Mouse (Mus musculus) forebrain, embryonic 15.5 days (tissue): ENCODE measurements around the gene Kctd17. TPM values are rescaled to one million over a fixed set of nuclear protein-coding genes. Genes with fewer than 3 reads are reported as not detected.

Source experiments
- ATAC-seq: fragments of 200-750 bp; cut with Nextera tagmentation; replicated peaks from 2 replicates; pipeline ENCODE4 v1.8.0; 2017; ENCODE audit warnings: mild to moderate bottlenecking, moderate TSS enrichment, moderate library complexity
- H3K27ac ChIP-seq: fragments of 300-500 bp; sonication (generic); replicated peaks from 2 replicates; pipeline ENCODE4 v1.5.1; 2015; ENCODE audit warnings: mild to moderate bottlenecking, inconsistent platforms
- H3K27me3 ChIP-seq: fragments of 300-500 bp; sonication (generic); 2 replicates; pipeline ENCODE4 v1.6.1; 2015; ENCODE audit warnings: inconsistent platforms
- H3K36me3 ChIP-seq: fragments of 300-500 bp; sonication (generic); 2 replicates; pipeline ENCODE4 v1.6.1; 2015; ENCODE audit warnings: mild to moderate bottlenecking, inconsistent platforms
- H3K4me1 ChIP-seq: fragments of 300-500 bp; sonication (generic); 2 replicates; pipeline ENCODE4 v1.6.1; 2015; ENCODE audit warnings: inconsistent platforms
- H3K4me2 ChIP-seq: fragments of 300-500 bp; sonication (generic); replicated peaks from 2 replicates; pipeline ENCODE4 v1.6.1; 2015; ENCODE audit warnings: mild to moderate bottlenecking, inconsistent platforms
- H3K4me3 ChIP-seq: fragments of 300-500 bp; sonication (generic); 2 replicates; pipeline ENCODE4 v1.5.1; 2015; ENCODE audit warnings: mild to moderate bottlenecking, inconsistent platforms
- H3K9ac ChIP-seq: fragments of 300-500 bp; sonication (generic); replicated peaks from 2 replicates; pipeline ENCODE4 v1.6.1; 2015; ENCODE audit warnings: mild to moderate bottlenecking, inconsistent platforms
- H3K9me3 ChIP-seq: fragments of 300-500 bp; sonication (generic); 2 replicates; pipeline ENCODE4 v1.6.1; 2016; ENCODE audit warnings: inconsistent platforms
- WGBS: fragments of 180-500 bp; shearing (Covaris S2); methylation state at CpG from one replicate; pipeline ENCODE4 v1.1.7; 2015; ENCODE audit warnings: mixed read lengths; 5-methylcytosine and 5-hydroxymethylcytosine counted together
- polyA plus RNA-seq: library from polyadenylated mRNA; unstranded; fragments of >200 nt; fragmentation: Nextera tagmentation; extraction: Ambion mirVana; gene quantifications from 2 replicates; pipeline ENCODE4 v1.2.1, GENCODE M21; 2015

Gene Kctd17
- polyA plus RNA-seq, 1 experiment from 2014 or later, result 132 TPM

DNA sequence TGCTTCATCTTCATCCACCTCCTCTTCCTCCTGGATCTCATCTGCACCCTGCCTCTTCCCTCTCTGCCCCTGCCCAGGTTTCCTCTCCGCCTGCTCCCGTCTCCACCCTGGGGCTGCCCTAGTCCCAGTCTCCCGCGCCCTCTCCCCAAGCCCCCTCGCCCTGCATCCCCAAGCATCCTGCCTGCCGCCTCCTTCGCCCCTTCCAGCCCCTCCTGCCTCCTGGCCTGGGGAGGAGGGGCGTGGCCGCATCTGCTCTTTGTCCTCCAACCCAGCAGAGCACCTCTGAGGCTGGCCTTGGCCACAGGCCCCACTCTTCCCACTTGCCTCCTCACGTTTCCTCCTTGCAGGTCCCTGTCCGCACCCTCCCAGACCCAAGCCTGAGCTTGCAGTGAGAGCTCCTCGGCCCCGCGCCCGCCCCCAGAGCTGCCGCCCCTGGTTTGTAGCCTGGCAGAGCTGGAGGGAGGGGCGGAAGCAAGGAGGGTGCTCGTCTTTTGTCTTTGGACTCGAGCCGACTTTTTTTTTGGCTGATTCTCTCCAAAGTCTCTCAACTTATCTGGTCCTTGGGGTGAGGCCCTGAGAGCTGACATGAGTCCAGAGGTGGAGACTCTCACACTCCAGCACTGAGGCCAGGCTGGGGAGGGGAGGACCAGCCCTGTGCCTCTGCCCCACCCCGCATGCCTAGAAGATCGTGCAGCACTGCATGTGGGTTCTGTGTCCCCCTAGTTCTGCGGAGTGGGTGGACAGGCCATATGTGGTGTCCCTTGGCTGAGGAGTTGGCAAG lies 9.1 kb downstream of the Kctd17 start:
- ATAC-seq, result peak; percentile 27
- H3K4me2 ChIP-seq, result peak overlapping the region; percentile 58
- no peaks in the 10 kb centered on the region for H3K9me3 ChIP-seq
- WGBS, result 11% methylated on average over 23 of the region's 23 CpGs
- no peaks in the 10 kb centered on the region for H3K27me3 ChIP-seq
- H3K27ac ChIP-seq, result peak overlapping the region; percentile 63
- peak overlapping the region; percentile 27 for H3K4me3 ChIP-seq
- H3K9ac ChIP-seq, result peak overlapping the region; percentile 41; the same call in 1 of the 2 replicates
- peaks cover 24% of the 10 kb centered on the region for H3K4me1 ChIP-seq
- H3K36me3 ChIP-seq, result peaks cover 15% of the 10 kb centered on the region

DNA sequence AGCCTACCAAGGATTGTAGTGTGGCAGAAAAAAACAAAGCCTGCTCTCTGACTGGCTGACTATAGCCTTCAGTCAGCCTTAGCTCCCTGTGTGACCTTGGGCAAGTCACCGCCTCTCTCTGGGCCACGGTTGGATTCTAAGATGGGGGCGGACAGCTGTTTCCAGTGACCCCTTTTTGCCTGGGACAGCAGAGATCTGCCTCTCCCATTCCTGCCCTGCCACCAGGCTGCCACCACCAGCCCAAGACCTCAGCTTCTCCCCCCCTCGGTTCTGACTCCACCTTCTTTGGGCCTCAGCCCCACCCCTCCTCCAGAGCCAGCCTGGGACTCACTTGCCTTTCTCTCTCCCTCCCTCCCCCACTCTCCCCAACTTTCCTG lies 9.6 kb downstream of the Kctd17 start:
- Histone ChIP-seq H3K9me3 (no peaks in the 10 kb centered on the region), H3K27ac (no peak overlapping the region), H3K36me3 (peaks cover 15% of the 10 kb centered on the region), H3K27me3 (no peaks in the 10 kb centered on the region), H3K9ac (no peak overlapping the region), H3K4me3 (no peak overlapping the region), H3K4me1 (peaks cover 24% of the 10 kb centered on the region), H3K4me2 (no peak overlapping the region)
- no peak for ATAC-seq
- 34% methylated on average over 4 of the region's 4 CpGs for WGBS

DNA sequence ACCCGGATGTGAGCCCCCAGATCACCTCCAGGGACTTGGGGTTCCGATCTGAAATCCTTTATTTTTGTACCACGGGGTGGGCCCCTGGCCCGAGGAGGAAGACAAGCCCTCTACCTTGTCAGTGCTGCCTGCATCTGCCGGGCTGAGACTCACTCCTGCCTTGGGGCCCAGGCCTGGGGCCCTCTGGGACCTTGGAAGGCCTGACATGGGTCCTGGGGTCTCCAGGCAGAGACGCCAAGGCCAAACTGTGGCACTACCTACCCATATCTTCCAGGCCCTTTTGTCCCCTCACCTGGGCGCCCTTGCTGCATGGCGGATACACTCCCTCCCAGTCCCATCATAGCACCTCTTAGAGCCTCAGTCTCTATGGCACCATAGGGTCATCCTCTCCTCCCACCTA lies 10.1 kb downstream of the Kctd17 start:
- no peak for ATAC-seq
- no peak overlapping the region for H3K27ac ChIP-seq
- H3K9ac ChIP-seq, result no peak overlapping the region
- H3K36me3 ChIP-seq, result peaks cover 11% of the 10 kb centered on the region; the same call in 1 of the 2 replicates
- peaks cover 24% of the 10 kb centered on the region for H3K4me1 ChIP-seq
- no peaks in the 10 kb centered on the region for H3K9me3 ChIP-seq
- 55% methylated on average over 8 of the region's 8 CpGs for WGBS
- H3K4me2 ChIP-seq, result no peak overlapping the region
- no peaks in the 10 kb centered on the region for H3K27me3 ChIP-seq
- H3K4me3 ChIP-seq, result no peak overlapping the region

DNA sequence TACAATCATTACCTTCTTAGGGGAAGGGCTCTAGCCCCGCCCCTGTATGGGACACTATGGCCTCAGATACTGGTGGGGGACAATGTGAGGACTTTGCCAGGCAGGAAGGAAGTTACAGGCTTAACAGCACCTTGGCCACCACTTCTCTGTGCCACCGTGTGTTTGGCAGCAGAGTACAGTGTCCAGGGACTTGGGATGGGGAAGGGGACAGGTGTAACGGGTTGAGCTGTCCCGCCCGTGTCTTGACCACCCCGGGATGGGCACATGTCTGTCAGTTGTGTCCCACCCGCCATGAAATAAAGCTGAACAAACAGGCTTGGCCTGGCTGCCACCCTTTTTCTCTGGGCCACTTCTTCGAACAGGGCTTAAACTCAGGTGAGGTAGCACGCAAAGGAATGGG lies 10.6 kb downstream of the Kctd17 start:
- Histone ChIP-seq H3K27ac (no peak overlapping the region), H3K4me1 (peaks cover 24% of the 10 kb centered on the region), H3K9ac (no peak overlapping the region), H3K36me3 (peaks cover 7% of the 10 kb centered on the region; the same call in 1 of the 2 replicates), H3K27me3 (no peaks in the 10 kb centered on the region), H3K9me3 (no peaks in the 10 kb centered on the region), H3K4me2 (no peak overlapping the region), H3K4me3 (no peak overlapping the region)
- no peak for ATAC-seq
- 67% methylated on average over 9 of the region's 9 CpGs for WGBS

DNA sequence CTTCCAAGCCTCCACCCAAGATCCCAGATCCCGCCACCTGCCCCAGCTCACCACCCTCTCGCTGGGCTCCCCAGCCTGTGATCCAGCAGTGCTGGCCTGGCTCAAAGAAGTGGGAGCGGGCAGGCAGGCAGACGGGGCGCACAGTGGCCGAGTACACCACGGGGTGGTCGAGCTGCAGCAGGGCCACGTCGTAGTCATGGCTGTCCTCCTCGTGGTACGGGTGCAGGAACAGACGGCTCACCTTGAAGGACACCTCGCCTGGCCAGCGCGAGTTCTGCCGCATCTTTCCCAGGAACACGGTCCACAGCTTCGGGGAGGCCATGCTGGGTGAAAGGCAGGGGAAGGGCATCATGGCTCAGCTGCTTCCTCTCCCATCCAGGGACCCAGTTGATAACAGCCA lies 13.9 kb downstream of the Kctd17 start:
- Histone ChIP-seq H3K4me2 (no peak overlapping the region), H3K9ac (no peak overlapping the region), H3K4me1 (peaks cover 11% of the 10 kb centered on the region), H3K36me3 (no peaks in the 10 kb centered on the region), H3K4me3 (no peak overlapping the region), H3K9me3 (no peaks in the 10 kb centered on the region), H3K27me3 (no peaks in the 10 kb centered on the region), H3K27ac (no peak overlapping the region)
- WGBS, result 91% methylated on average over 19 of the region's 19 CpGs
- ATAC-seq, result no peak

DNA sequence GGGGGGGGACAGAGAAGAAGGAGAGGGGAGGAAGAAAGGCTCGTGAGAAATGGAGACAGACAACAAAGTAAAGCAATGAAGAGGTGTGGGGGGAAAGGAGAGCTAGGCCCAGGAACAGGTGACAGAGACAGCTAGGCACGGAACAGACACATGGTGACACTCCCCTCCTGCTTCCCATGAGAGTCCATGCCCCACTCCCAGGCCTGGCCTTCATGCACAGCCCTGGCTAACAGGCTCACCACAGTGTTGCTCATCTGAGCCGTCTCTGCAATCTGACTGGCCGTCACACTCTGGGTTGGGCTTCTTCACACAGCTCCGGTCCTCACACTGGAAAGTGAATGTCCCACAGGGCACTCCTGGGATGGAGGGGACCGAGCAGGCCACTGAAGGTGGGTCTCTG lies 15.5 kb downstream of the Kctd17 start:
- no peaks in the 10 kb centered on the region for H3K36me3 ChIP-seq
- no peak overlapping the region for H3K9ac ChIP-seq
- no peaks in the 10 kb centered on the region for H3K9me3 ChIP-seq
- H3K4me2 ChIP-seq, result no peak overlapping the region
- ATAC-seq, result no peak
- H3K4me3 ChIP-seq, result no peak overlapping the region
- no peaks in the 10 kb centered on the region for H3K27me3 ChIP-seq
- H3K27ac ChIP-seq, result no peak overlapping the region
- 63% methylated on average over 6 of the region's 6 CpGs for WGBS
- peaks cover 11% of the 10 kb centered on the region for H3K4me1 ChIP-seq

DNA sequence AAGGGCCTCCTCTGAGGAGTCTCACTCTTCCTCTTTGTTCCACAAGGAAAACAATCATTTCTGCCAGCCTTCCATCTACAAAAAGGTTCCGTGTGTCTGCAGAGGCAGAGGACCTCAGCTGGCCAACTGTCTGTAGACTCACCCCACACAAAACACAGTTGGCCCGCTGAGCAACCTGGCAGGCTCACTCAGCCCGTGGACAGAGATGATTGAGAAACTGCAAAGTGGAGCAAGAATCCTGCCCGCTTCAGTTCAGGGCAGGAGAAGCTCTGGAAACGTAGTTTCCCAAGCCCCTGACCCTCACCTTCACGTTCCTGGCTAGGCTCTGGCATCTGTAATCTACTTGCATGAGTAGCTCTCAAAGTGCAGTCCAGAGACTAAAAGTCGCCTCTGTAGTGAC lies 18.8 kb downstream of the Kctd17 start:
- ATAC-seq, result no peak
- 38% methylated on average over 7 of the region's 7 CpGs for WGBS
- H3K4me1 ChIP-seq, result peaks cover 8% of the 10 kb centered on the region

DNA sequence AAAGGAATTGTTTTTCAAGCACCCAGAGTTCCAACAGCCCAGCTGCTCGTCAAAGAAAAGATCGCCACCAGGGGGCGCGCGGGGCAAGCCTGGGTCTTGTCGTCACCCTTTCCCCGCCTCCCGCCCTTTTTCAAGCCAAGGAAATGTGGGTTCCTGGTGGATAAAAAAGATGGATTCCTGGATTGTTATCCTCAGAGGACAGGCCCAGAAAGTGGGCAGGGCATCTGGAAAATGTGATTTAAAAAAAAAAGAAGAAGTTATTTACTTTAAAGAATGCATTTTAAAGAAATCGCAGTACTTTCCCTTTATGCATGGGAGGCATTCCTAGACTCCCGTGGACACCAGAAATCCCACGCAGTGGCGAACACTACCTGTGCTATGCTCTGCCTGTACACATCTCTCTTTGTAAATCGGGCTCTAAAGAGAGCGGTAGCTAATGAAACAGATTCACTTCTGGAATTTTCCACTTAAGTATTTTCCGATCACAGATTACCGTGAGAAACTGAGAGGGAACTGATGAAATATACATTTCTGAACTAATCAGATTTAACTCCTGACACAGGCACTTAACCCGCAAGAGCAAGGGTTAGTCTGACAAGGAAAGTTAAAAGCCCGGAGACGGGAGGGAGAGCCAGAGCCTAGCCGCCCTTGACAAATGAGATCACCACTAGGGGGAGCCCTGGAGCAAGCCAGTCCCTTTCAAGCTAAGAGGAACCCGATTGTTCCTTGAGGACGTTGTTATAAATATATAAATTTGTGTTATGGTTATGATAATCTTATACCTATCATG lies 19.6 kb downstream of the Kctd17 start:
- Histone ChIP-seq H3K4me3 (peak overlapping the region; percentile 35), H3K4me2 (peak overlapping the region; percentile 54), H3K36me3 (no peaks in the 10 kb centered on the region), H3K27ac (peak overlapping the region; percentile 83), H3K4me1 (peaks cover 8% of the 10 kb centered on the region), H3K9me3 (no peaks in the 10 kb centered on the region), H3K9ac (peak overlapping the region; percentile 41), H3K27me3 (no peaks in the 10 kb centered on the region)
- ATAC-seq, result peak; percentile 28
- WGBS, result under 1% methylated on average over 22 of the region's 22 CpGs

More for the DNA sequence above, 18.8 kb downstream of the Kctd17 start:
- H3K9me3 ChIP-seq, result no peaks in the 10 kb centered on the region
- no peak overlapping the region for H3K4me2 ChIP-seq
- no peak overlapping the region for H3K4me3 ChIP-seq
- no peak overlapping the region for H3K27ac ChIP-seq
- no peaks in the 10 kb centered on the region for H3K27me3 ChIP-seq
- no peak overlapping the region for H3K9ac ChIP-seq
- no peaks in the 10 kb centered on the region for H3K36me3 ChIP-seq

DNA sequence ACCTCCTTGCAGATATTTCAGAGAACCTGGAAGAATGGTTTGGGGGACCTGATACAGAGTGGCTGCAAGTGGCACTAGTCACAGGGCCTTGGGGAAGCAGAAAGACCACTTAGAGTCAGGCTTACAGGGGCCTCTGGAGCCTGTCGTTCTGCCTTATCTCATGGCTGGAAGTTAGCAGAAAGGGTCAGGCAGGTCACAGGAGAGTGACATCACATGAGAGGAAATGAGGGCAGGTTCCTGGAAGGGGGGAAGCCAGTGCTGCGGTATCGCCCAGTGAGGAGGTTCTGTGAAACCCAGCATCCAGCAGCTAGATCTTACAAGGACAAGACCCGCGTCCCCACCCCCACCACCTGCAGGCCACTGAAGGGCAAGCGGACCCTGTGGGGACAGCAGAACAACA lies 20.8 kb downstream of the Kctd17 start:
- 83% methylated on average over 6 of the region's 6 CpGs for WGBS
- no peak for ATAC-seq
- H3K4me1 ChIP-seq, result peaks cover 8% of the 10 kb centered on the region

DNA sequence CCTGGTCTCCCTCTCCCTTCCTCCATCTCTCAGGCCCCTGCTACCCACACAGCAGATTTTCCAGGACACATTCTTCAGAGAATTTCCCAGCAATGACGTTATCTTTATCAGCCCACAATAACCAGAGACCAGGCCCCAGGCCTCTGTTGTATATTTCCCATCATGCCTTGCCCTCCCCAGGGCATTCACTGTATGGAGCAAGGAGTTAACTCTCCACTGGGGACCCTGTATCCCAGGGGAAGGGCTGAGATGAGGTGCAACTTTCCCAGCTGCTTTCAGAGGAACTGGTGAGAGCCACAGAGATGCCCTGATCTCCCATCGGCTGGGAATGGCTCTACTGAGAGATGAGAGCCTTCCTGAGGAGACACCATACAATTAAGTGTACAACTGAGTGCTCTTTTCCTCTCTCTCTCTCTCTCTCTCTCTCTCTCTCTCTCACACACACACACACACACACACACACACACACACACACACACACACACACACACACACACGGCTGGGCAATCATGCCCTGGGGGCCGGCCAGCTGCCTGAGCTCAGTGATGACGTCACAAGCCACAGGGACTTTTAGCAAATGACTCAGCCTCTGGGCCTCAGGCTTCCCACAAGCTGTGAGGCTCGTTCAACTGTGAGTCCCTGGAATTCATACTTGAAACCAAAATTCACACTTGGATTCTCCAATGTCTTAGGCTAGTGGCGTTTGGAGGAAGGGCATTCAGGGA lies 21.5 kb downstream of the Kctd17 start:
- H3K27ac ChIP-seq, result no peak overlapping the region
- ATAC-seq, result no peak
- H3K9ac ChIP-seq, result no peak overlapping the region
- WGBS, result 30% methylated on average over 7 of the region's 7 CpGs
- H3K36me3 ChIP-seq, result no peaks in the 10 kb centered on the region
- H3K4me1 ChIP-seq, result peaks cover 8% of the 10 kb centered on the region
- H3K4me3 ChIP-seq, result no peak overlapping the region
- H3K9me3 ChIP-seq, result no peaks in the 10 kb centered on the region
- no peaks in the 10 kb centered on the region for H3K27me3 ChIP-seq
- H3K4me2 ChIP-seq, result no peak overlapping the region

More for the DNA sequence above, 20.8 kb downstream of the Kctd17 start:
- Histone ChIP-seq H3K4me3 (no peak overlapping the region), H3K36me3 (no peaks in the 10 kb centered on the region), H3K27me3 (no peaks in the 10 kb centered on the region), H3K9me3 (no peaks in the 10 kb centered on the region), H3K4me2 (no peak overlapping the region), H3K27ac (no peak overlapping the region), H3K9ac (no peak overlapping the region)

DNA sequence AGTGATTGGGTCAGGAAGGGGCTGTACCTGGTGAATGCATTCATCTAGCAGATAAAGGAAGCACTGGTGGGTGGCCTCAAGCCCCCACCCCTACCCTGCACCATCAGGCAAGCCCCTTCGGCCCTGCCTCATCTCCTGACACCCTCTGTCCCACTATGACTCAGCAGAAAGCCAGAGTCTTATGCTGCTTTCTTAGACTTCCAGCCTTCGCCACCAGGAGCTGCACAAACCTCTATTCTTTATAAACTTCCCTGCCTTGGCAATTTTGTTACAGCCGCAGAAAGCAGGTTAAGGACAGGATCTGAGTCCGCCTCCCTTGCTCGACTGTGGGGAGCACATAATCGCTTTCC lies 22.0 kb downstream of the Kctd17 start:
- no peaks in the 10 kb centered on the region for H3K9me3 ChIP-seq
- no peak overlapping the region for H3K4me3 ChIP-seq
- H3K4me1 ChIP-seq, result peaks cover 8% of the 10 kb centered on the region
- no peaks in the 10 kb centered on the region for H3K27me3 ChIP-seq
- no peak overlapping the region for H3K9ac ChIP-seq
- WGBS, result 80% methylated on average over 6 of the region's 6 CpGs
- no peak for ATAC-seq
- H3K4me2 ChIP-seq, result no peak overlapping the region
- H3K27ac ChIP-seq, result no peak overlapping the region
- H3K36me3 ChIP-seq, result no peaks in the 10 kb centered on the region

DNA sequence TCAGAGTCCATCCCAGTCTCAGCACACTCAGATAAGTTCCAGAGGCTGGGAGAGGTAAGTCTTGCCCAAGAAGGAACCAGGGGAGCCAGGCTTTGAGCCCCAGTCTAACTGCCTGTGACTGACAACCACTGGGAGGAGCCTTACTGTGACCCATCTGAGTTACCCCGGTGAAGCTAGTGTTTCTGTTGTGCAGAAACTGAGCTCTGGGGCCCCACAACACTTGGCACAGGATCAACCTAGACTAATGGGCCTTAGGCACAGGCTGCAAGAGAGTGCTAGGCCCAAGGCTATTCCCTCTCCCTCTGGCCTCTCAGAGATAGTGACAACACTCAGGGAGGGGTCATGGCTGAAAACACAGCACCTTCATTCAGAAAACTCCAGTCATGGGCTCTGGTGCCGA lies 22.8 kb downstream of the Kctd17 start:
- WGBS, result 67% methylated on average over 2 of the region's 2 CpGs
- Histone ChIP-seq H3K27me3 (no peaks in the 10 kb centered on the region), H3K36me3 (no peaks in the 10 kb centered on the region), H3K27ac (no peak overlapping the region), H3K4me2 (no peak overlapping the region), H3K4me3 (no peak overlapping the region), H3K9ac (no peak overlapping the region), H3K4me1 (peaks cover 8% of the 10 kb centered on the region), H3K9me3 (no peaks in the 10 kb centered on the region)
- ATAC-seq, result no peak
